Mouse (Mus musculus) midbrain, embryonic 15.5 days (tissue): ENCODE measurements around the gene Suox. TPM values are rescaled to one million over a fixed set of nuclear protein-coding genes. Genes with fewer than 3 reads are reported as not detected.
"Not testable (repeated sequence)": the region's sequence is repeated elsewhere in the genome, so short reads cannot be mapped to it uniquely, and the experiment has no call there.

Source experiments
- ATAC-seq: fragments of 200-750 bp; cut with Nextera tagmentation; replicated peaks from 2 replicates; pipeline ENCODE4 v1.8.0; 2017; ENCODE audit warnings: moderate TSS enrichment
- H3K27ac ChIP-seq: fragments of 300-500 bp; sonication (generic); 2 replicates; pipeline ENCODE4 v1.5.1; 2015; ENCODE audit warnings: mild to moderate bottlenecking, inconsistent platforms
- H3K27me3 ChIP-seq: fragments of 300-500 bp; sonication (generic); replicated peaks from 2 replicates; pipeline ENCODE4 v1.6.1; 2015; ENCODE audit warnings: inconsistent platforms
- H3K36me3 ChIP-seq: fragments of 300-500 bp; sonication (generic); replicated peaks from 2 replicates; pipeline ENCODE4 v1.6.1; 2015; ENCODE audit warnings: inconsistent platforms
- H3K4me1 ChIP-seq: fragments of 300-500 bp; sonication (generic); 2 replicates; pipeline ENCODE4 v1.6.1; 2015; ENCODE audit warnings: inconsistent platforms
- H3K4me2 ChIP-seq: fragments of 300-500 bp; sonication (generic); 2 replicates; pipeline ENCODE4 v1.6.1; 2015; ENCODE audit warnings: inconsistent platforms, mild to moderate bottlenecking, moderate library complexity
- H3K4me3 ChIP-seq: fragments of 300-500 bp; sonication (generic); 2 replicates; pipeline ENCODE4 v1.5.1; 2015; ENCODE audit warnings: mild to moderate bottlenecking, inconsistent platforms
- H3K9ac ChIP-seq: fragments of 300-500 bp; sonication (generic); 2 replicates; pipeline ENCODE4 v1.6.1; 2015; ENCODE audit warnings: mild to moderate bottlenecking, inconsistent platforms
- H3K9me3 ChIP-seq: fragments of 300-500 bp; sonication (generic); 2 replicates; pipeline ENCODE4 v1.6.1; 2016; ENCODE audit warnings: inconsistent platforms
- WGBS: fragments of 180-500 bp; shearing (Covaris S2); methylation state at CpG from one replicate; pipeline ENCODE4 v1.1.7; 2015; ENCODE audit warnings: mixed read lengths; 5-methylcytosine and 5-hydroxymethylcytosine counted together
- polyA plus RNA-seq: library from polyadenylated mRNA; unstranded; fragments of >200 nt; fragmentation: Nextera tagmentation; extraction: Ambion mirVana; gene quantifications from 2 replicates; pipeline ENCODE4 v1.2.1, GENCODE M21; 2015

The Suox gene
- polyA plus RNA-seq, 1 experiment from 2014 or later: 14.3 TPM

DNA sequence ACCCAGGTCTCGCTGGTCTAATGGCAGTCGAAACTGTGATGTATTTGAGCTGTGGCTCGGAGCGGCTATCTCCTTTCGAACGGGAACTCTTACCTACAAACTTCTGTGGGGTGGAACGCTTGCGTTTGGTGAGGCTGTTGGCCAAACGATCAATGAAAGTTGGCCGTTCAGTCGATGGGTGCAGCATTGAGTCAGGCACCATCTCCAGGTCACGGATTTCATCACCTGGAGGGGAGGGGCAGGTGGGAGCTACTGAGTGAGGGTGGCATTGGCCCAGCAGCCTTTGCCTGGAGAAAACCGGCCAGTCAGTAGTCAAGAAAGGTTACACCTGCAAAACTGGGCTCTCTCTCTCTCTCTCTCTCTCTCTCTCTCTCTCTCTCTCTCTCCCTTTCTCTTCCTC lies 38.2 kb downstream of the Suox start:
- 97% methylated on average over 13 of the region's 13 CpGs for WGBS
- no peak for ATAC-seq
- Histone ChIP-seq H3K27ac (no peak overlapping the region), H3K9me3 (no peaks in the 10 kb centered on the region), H3K4me1 (no peaks in the 10 kb centered on the region), H3K27me3 (no peaks in the 10 kb centered on the region), H3K4me3 (no peak overlapping the region), H3K4me2 (no peak overlapping the region), H3K9ac (no peak overlapping the region), H3K36me3 (peaks cover 48% of the 10 kb centered on the region)

DNA sequence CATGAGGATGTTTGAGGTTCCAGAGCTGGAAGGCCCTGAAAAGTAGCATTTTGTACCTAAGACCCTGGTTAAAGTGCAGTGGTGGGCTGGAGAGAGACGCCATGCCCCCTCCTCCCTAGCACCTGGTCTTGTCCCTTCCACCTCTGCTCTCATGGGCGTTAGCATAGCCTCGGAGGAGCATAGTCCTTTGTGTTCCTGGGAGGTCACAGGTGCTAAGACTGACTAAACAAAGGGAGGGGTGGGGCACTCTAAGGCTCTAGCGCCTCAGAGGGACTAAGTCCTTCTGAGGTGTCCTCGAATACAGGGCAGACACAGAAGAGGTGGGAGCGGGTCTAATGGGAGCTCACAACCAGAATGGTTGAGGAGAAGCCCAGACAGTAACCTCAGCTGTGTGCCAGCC lies 42.3 kb downstream of the Suox start:
- WGBS: 23% methylated on average over 6 of the region's 6 CpGs
- no peak overlapping the region for H3K4me2 ChIP-seq
- H3K27me3 ChIP-seq: no peaks in the 10 kb centered on the region
- peaks cover 32% of the 10 kb centered on the region for H3K36me3 ChIP-seq
- no peak overlapping the region for H3K9ac ChIP-seq
- no peak overlapping the region for H3K27ac ChIP-seq
- no peaks in the 10 kb centered on the region for H3K4me1 ChIP-seq
- no peak overlapping the region for H3K4me3 ChIP-seq
- ATAC-seq: no peak
- H3K9me3 ChIP-seq: no peaks in the 10 kb centered on the region

DNA sequence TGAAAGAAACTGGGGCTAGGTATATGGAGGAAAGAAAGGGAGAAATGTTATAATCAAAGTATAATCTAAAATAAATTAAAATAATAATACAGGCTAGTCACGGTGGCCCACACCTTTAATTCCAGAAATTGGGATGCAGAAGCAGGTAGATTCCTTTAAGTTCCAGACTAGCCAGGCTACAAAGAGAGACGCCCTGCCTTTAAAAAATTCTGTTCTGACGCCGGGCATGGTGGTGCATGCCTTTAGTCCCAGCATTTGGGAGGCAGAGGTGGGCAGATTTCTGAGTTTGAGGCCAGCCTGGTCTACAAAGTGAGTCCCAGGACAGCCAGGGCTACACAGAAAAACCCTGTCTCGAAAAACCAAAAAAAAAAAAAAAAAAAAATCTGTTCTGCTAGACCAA lies 43.6 kb downstream of the Suox start:
- H3K4me1 ChIP-seq, ATAC-seq, H3K4me3 ChIP-seq, H3K9me3 ChIP-seq, H3K4me2 ChIP-seq, H3K27ac ChIP-seq, H3K9ac ChIP-seq, H3K27me3 ChIP-seq: not testable (repeated sequence)
- 89% methylated on average over 5 of the region's 5 CpGs for WGBS
- H3K36me3 ChIP-seq: peaks cover 25% of the 10 kb centered on the region

DNA sequence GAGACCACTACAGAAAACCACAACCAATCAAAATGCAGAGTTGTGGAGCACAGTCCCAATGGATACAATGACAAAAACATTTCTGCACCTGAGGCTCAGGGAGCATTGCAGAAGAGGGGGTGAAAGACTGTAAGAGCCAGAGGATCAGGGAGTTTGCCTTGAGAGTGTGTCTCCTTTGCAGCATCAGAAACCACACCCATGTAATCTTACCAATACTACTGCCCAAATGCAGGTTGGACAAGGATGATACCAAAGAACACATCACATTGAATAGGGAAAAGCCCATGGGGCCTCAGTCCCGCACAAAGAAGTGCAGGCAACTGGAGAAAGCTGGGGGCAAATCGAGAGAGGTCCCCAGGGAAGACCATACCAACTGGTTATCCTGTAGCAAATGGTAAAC lies 44.1 kb downstream of the Suox start:
- no peak for ATAC-seq
- Histone ChIP-seq H3K4me3 (no peak overlapping the region), H3K36me3 (peaks cover 23% of the 10 kb centered on the region), H3K27ac (no peak overlapping the region), H3K4me2 (no peak overlapping the region), H3K27me3 (no peaks in the 10 kb centered on the region), H3K9ac (no peak overlapping the region), H3K4me1 (peaks cover 9% of the 10 kb centered on the region), H3K9me3 (no peaks in the 10 kb centered on the region)
- 68% methylated on average over 2 of the region's 2 CpGs for WGBS

DNA sequence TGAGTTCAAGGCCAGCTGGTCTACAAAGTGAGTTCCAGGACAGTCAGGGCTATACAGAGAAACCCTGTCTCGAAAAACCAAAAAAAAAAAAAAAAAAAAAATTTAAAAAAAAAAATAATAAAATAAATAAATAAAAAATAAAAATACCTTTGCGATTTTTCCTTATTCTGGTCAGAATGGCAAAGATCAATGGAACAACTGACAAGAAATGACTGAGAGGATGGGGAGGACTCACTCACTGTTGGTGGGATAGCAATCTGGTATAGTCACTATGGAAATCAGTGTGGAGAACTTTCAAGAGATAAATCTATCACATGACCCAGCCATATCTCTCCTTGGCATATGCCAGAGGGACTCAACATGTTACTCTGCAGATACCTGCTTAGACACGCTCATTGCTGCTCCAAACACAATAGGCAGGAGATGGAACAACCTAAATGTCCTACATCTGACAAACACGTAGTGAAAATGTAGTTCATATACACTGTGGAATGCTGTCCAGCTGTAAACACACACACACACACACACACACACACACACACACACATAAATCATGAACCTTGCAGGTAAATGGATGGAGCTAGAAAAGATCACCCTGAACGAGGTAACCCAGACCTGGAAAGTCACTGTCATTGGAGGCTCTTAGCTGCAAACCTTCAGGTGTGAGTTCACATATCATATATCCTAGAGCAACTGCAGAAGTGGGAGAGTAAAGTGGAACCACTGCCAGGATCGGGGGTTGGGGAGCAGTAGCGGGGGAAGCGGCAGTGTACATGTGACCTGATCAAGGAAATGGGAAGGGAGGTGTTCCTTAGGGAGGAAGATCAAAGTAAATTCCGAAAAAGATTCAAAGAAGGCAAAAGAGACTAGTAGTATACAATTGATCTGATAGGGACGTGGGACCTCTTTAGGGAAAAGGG lies 46.2 kb downstream of the Suox start:
- Histone ChIP-seq H3K9me3 (no peaks in the 10 kb centered on the region), H3K4me1 (peaks cover 9% of the 10 kb centered on the region), H3K9ac (no peak overlapping the region), H3K4me3 (no peak overlapping the region), H3K27ac (peak overlapping the region; percentile 87; the same call in 1 of the 2 replicates), H3K4me2 (0 out of 2 replicates have a peak overlapping the region, but pooled peaks have one; percentile 48), H3K27me3 (no peaks in the 10 kb centered on the region), H3K36me3 (peaks cover 12% of the 10 kb centered on the region)
- 91% methylated on average over 10 of the region's 10 CpGs for WGBS
- ATAC-seq: no peak

DNA sequence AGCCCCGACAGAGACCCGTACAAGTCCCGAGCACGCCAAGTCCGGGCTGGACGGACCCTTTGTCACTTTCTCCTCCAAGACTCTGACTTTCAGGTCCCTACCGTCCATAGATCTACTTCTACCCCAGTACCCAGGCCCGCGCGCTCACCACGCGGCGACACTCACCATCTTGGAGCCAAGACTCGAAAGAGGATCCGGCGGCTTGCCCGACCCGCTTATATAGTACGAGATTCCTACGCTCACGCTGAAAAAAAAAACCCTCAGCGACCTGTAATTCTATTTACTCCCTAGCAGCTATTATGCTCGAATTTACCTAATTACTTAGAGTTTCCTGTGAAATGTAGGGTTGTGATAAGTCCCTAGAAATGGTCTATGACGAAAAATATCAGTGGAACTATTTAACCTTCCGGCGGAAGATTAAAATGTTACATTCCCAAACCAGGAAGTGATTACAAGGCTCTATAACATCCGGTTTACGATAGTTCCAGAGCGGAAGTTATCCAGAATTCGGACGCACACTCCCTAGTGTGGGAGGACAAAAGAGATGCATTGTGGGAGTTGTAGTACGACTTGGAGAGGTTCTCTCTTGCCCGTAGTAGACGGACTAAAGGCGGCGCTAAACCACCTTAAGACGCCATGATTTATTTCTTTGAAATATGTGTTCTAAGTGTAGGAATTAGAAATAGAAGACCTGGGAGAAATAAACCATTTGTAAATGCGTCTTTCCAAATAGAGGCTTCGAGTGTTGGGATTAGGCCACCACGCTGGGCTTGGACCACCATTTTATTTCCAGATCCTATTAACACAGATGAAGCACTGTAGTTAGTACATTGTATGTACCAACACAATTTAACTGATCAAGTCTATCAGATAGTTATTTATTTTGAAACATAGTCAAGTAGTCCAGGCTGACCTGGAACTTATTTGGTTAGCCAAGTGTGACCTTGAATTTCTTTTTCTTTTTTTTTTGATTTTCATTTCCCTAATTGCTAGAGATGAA lies 47.3 kb downstream of the Suox start, which contains the start of gene Rps26:
Gene Rps26 (minus strand): TSS at position 437 of the 1,000 bp plus-strand sequence.
- Histone ChIP-seq H3K4me1 (peaks cover 9% of the 10 kb centered on the region), H3K27me3 (no peaks in the 10 kb centered on the region), H3K4me3 (peak within 1 kb of the TSS; percentile 70), H3K9me3 (no peaks in the 10 kb centered on the region), H3K4me2 (peak within 1 kb of the TSS; percentile 70), H3K27ac (peak within 1 kb of the TSS; percentile 87), H3K36me3 (peaks cover 10% of the 10 kb centered on the region; the same call in 1 of the 2 replicates), H3K9ac (peak within 1 kb of the TSS; percentile 78)
- 1% methylated on average over 40 of the region's 40 CpGs for WGBS
- peak; percentile 96 for ATAC-seq

DNA sequence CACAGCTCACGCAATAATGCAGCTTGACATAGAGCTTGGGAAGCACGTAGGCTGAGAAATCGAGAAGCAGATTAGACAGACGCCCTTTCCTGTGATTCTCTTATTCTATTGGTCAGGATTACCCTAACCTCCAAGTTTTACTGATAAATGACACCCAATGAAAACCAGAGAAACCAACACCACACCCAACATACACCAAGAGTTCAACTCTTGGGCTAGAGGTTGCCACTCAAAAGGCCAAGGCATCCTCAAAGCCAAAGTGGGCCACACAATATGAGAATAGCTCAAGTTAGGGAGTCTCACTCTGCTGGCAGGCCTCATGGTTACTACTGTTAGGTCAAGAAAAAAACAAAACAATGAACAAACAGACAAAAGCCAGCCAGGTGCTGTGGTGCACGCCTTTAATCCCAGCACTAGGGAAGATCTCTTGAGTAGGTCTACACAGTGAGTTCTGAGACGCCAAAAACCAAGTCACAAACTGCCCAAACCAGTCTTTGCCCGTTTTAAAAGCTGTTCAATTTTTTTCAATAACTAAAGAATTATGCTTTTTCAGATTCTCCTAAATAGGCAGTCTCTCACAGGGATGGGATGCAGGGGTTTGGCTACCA lies 48.5 kb downstream of the Suox start:
- Histone ChIP-seq H3K36me3 (peaks cover 10% of the 10 kb centered on the region; the same call in 1 of the 2 replicates), H3K27me3 (no peaks in the 10 kb centered on the region), H3K4me1 (peaks cover 9% of the 10 kb centered on the region), H3K27ac (0 out of 2 replicates have a peak overlapping the region, but pooled peaks have one; percentile 70), H3K9me3 (no peaks in the 10 kb centered on the region), H3K4me3 (peak overlapping the region; percentile 70), H3K9ac (peak overlapping the region; percentile 78), H3K4me2 (peak overlapping the region; percentile 70)
- no peak for ATAC-seq
- WGBS: 52% methylated on average over 7 of the region's 7 CpGs

DNA sequence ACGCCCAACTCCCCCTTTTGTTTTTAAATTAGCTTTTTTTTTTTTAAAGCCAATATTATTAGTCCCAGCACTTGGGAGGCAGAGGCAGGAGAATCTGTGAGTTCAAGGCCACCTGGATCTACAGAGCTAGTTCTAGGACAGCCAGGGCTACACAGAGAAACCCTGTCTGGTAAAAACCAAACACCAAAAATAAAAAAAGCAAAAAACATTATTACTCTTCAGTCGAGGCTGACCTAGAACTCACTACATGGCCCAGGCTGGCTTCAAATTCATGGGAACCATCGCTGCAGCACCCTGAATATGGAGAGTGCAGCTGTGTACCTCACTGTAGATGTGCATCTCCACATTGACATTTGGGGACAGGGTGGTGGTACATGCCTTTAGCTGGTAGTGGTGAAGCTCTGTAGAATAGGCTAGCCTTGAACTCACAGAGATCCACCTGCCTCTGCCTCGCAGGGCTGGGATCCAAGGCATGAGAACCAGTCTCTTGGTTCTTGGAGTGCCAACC lies 50.7 kb downstream of the Suox start:
- 87% methylated on average over 4 of the region's 4 CpGs for WGBS
- not testable (repeated sequence) for H3K9ac ChIP-seq, ATAC-seq, H3K27ac ChIP-seq, H3K27me3 ChIP-seq, H3K4me2 ChIP-seq, H3K9me3 ChIP-seq, H3K4me3 ChIP-seq, H3K36me3 ChIP-seq, H3K4me1 ChIP-seq

DNA sequence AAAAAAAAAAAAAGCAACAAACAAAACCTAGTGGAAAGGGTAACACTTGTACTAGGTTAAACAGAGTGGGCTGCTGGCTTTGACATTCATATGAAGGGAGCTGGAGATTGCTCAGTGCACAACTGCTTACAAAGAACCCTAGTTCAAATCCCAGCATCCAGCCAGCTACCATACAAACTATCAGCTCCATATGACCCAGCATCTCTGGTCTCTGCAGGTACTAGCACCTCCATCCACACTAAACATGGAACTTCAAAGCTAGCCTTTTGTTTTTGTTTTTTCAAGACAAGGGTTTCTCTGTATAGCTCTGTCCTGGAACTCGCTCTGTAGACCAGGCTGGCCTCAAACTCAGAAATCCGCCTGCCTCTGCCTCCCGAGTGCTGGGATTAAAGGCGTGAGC lies 51.2 kb downstream of the Suox start:
- WGBS: 88% methylated on average over 4 of the region's 4 CpGs
- Histone ChIP-seq H3K9me3 (no peaks in the 10 kb centered on the region), H3K9ac (no peak overlapping the region), H3K27me3 (no peaks in the 10 kb centered on the region), H3K27ac (no peak overlapping the region), H3K4me1 (peaks cover 9% of the 10 kb centered on the region), H3K36me3 (peaks cover 10% of the 10 kb centered on the region; the same call in 1 of the 2 replicates), H3K4me3 (no peak overlapping the region), H3K4me2 (no peak overlapping the region)
- no peak for ATAC-seq

DNA sequence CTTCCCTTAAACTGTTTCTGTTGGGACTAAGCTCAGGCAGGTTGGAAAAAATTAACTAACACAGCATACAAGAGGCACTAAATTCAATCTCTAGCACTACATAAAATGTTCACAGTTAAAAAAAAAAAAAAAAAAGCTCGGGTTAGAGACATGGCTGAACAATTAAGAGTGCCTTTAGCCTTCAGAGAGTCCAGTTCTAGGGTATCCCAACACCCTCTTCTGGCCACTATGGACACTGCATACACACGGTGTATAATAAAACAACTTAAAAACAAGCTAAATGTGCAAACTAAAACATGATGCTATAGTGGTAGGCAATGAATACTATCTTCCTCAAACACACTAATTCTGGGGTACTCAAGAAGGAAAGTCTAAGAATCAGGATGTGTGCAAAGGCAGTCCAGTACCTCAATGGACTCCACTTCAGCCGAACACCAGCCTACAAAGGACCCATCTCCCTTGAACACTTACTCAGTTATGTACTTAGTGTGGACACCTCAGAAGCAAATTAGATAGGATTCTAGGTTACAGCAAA lies 51.8 kb downstream of the Suox start:
- Histone ChIP-seq H3K4me1 (peaks cover 9% of the 10 kb centered on the region), H3K4me2 (no peak overlapping the region), H3K4me3 (no peak overlapping the region), H3K27me3 (no peaks in the 10 kb centered on the region), H3K36me3 (peaks cover 10% of the 10 kb centered on the region; the same call in 1 of the 2 replicates), H3K9ac (no peak overlapping the region), H3K27ac (no peak overlapping the region), H3K9me3 (no peaks in the 10 kb centered on the region)
- 83% methylated on average over 3 of the region's 3 CpGs for WGBS
- no peak for ATAC-seq

DNA sequence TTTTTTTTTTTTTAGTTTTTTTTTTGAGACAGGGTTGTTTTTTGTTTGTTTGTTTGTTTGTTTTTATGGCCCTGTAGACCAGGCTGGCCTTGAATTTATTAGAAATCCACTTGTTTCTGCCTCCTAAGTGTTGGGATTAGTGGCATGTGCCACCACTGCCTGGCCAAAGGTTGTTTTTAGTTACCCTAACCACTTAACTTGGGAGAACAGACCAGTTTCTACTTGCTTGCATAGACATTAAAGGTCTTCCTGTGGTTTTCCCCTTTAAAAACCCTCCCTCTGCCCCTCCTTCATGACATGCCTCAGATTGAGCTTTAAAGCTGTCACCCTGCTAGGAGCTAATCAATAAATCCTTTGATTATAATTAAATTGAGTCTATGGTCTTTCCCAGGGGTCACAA lies 53.6 kb downstream of the Suox start:
- Histone ChIP-seq H3K4me3 (no peak overlapping the region), H3K9ac (no peak overlapping the region), H3K4me2 (no peak overlapping the region), H3K4me1 (peaks cover 5% of the 10 kb centered on the region), H3K36me3 (peaks cover 10% of the 10 kb centered on the region; the same call in 1 of the 2 replicates), H3K9me3 (no peaks in the 10 kb centered on the region), H3K27ac (no peak overlapping the region), H3K27me3 (no peaks in the 10 kb centered on the region)
- no peak for ATAC-seq
